Mouse (Mus musculus) adrenal gland, adult 10 weeks (tissue): Measurements from ENCODE around the gene Crtac1. TPM values are rescaled to one million over a fixed set of nuclear protein-coding genes. Genes with fewer than 3 reads are reported as not detected.

Source experiments
- polyA plus RNA-seq: library from polyadenylated mRNA; stranded (reverse); fragments of 350-450 nt; fragmentation: Illumina TruSeq; extraction: RNeasy Lipid Tissue Mini Kit (QIAGEN cat#74804); gene quantifications from one replicate; pipeline ENCODE4 v1.2.3, GENCODE M21; 2014; ENCODE audit warnings: low read depth, low replicate concordance

The Crtac1 gene
- polyA plus RNA-seq = not detected

DNA sequence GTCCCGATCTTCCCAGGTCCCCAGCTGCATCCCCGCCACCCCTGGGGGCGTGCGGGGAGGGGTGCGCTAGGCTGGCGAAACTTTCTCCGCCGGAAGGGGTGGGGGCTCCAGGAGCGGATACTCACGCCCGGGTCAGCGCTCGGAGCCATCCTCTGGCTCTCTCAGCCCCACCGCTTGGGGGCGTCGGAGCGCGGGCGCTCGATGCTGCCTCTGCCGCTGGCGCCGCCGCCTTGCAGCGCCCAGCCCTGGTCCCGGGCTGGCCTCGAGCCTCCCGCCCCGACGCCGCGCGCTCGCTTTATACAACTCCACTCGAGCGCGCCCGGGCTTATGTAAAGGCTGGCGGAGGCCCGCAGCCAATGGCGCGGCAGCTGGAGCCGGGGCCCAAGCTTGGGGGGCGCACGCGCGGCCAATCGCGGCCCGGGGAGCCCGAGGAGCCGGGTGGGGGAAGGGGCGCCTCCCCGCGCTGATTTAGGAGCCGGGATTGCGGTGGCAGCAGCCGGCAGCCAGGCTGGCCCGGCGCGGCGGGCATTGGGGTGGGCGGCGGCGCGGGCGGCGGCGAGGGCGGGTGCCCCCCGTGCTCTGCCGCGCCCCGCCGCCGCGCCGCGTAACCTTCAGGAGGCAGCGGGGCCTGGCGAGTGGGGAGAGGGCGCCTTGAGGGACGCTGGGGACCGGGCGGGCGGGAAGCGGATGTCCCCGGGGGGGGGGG is at the start of gene Crtac1:
Gene Crtac1, minus strand, starts transcription at position 299 of the 706 bp plus-strand sequence.

DNA sequence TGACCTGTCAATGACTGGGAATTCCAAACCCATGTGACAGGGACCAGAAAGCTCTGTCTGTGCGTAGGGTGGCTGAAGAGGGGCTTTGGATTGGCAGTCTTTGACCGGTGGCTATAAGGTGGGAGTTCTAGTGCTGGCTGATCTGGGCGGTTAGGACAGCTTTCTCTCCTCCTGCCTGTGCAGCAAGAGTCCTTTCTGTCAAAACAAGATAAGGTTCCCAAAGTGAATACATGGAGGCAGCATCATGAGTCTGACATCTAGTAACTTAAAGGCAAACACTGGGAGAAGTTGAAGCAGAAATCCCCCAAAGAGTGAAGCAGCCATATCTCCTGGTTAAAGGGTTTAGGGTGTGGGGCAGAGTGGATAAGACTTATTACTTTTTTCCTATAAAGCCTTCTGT is 184.1 kb downstream of the Crtac1 start, which contains the start of gene Golga7b:
Gene Golga7b, plus strand, starts transcription at position 56 of the 400 bp plus-strand sequence.

Other genes starting within 250 kb of the Crtac1 start
- gene Sfrp5, start 229.5 kb downstream of the Crtac1 start, polyA plus RNA-seq = not detected
- 0.64 TPM for gene Golga7b, start 184.2 kb downstream of the Crtac1 start, polyA plus RNA-seq
- gene R3hcc1l, start 87.0 kb upstream of the Crtac1 start, polyA plus RNA-seq = 20.1 TPM
- 0.47 TPM for gene Loxl4, start 181.0 kb upstream of the Crtac1 start, polyA plus RNA-seq